Mouse (Mus musculus) hindbrain, embryonic 14.5 days (tissue): Measurements from ENCODE around the gene Ppme1. TPM values are rescaled to one million over a fixed set of nuclear protein-coding genes. Genes with fewer than 3 reads are reported as not detected.

Experiments used
- ATAC-seq: fragments of 200-750 bp; cut with Nextera tagmentation; 2 replicates; pipeline ENCODE4 v1.8.0; 2017; ENCODE audit warnings: moderate number of reproducible peaks, mild to moderate bottlenecking, moderate TSS enrichment, moderate library complexity; ENCODE audit not compliant: low FRiP score
- DNase-seq: peaks from one replicate; pipeline ENCODE4 v3.0.0-alpha.2; 2015; ENCODE audit warnings: low spot score
- H3K27ac ChIP-seq: fragments of 300-500 bp; sonication (generic); 2 replicates; pipeline ENCODE4 v1.5.1; 2014; ENCODE audit warnings: mild to moderate bottlenecking, moderate library complexity
- H3K27me3 ChIP-seq: fragments of 300-500 bp; sonication (generic); 2 replicates; pipeline ENCODE4 v1.6.1; 2014; ENCODE audit warnings: mild to moderate bottlenecking, low read length, mixed read lengths; ENCODE audit not compliant: control insufficient read depth, insufficient read depth
- H3K36me3 ChIP-seq: fragments of 300-500 bp; sonication (generic); replicated peaks from 2 replicates; pipeline ENCODE4 v1.6.1; 2014; ENCODE audit not compliant: control insufficient read depth, insufficient read depth
- H3K4me1 ChIP-seq: fragments of 300-500 bp; sonication (generic); replicated peaks from 2 replicates; pipeline ENCODE4 v1.6.1; 2014; ENCODE audit warnings: antibody characterized with exemption, low read length, mixed read lengths; ENCODE audit not compliant: control insufficient read depth, insufficient read depth
- H3K4me2 ChIP-seq: fragments of 300-500 bp; sonication (generic); replicated peaks from 2 replicates; pipeline ENCODE4 v1.6.1; 2014; ENCODE audit warnings: mild to moderate bottlenecking, moderate library complexity
- H3K4me3 ChIP-seq: fragments of 300-500 bp; sonication (generic); replicated peaks from 2 replicates; pipeline ENCODE4 v1.5.1; 2014; ENCODE audit warnings: mild to moderate bottlenecking, low read length
- H3K9ac ChIP-seq: fragments of 300-500 bp; sonication (generic); 2 replicates; pipeline ENCODE4 v1.6.1; 2014
- H3K9me3 ChIP-seq: fragments of 300-500 bp; sonication (generic); 2 replicates; pipeline ENCODE4 v1.6.1; 2016; ENCODE audit warnings: low read length; ENCODE audit not compliant: control insufficient read depth
- WGBS: fragments of 180-500 bp; shearing (Covaris S2); extraction: QIAGEN DNeasy Blood & Tissue Kit; methylation state at CpG from one replicate; pipeline ENCODE4 v1.1.7; 2014; 5-methylcytosine and 5-hydroxymethylcytosine counted together
- polyA plus RNA-seq: library from polyadenylated mRNA; unstranded; fragments of >200 nt; fragmentation: Nextera tagmentation; extraction: Ambion mirVana; gene quantifications from 2 replicates; pipeline ENCODE4 v1.2.1, GENCODE M21; 2014

The Ppme1 gene
- polyA plus RNA-seq = 155 and 162 TPM in 2 replicates

- Histone ChIP-seq H3K9me3 (no peaks in the 10 kb centered on the region), H3K4me1 (peaks cover 31% of the 10 kb centered on the region), H3K4me2 (peak within 1 kb of the TSS; percentile 75), H3K27ac (peak within 1 kb of the TSS; percentile 87), H3K9ac (peak within 1 kb of the TSS; percentile 77), H3K36me3 (peaks cover 29% of the 10 kb centered on the region), H3K4me3 (peak within 1 kb of the TSS; percentile 58), H3K27me3 (no peaks in the 10 kb centered on the region)
- WGBS = under 1% methylated on average over 54 of the region's 54 CpGs
- peak; percentile 98 for DNase-seq
- peak; percentile 98 for ATAC-seq
These were observed at the start of gene Ppme1, which contains the start of gene C2cd3 for GRCm38 (mm10) chr7:100371495-100372451. Ppme1 (minus strand) TSS chr7:100372307. C2cd3 (plus strand) TSS chr7:100372233.

GRCm38 (mm10) chr7:100408684-100409083 is 36.6 kb upstream of the Ppme1 start:
- Histone ChIP-seq H3K4me2 (no peak overlapping the region), H3K27me3 (no peaks in the 10 kb centered on the region), H3K36me3 (peaks cover 89% of the 10 kb centered on the region), H3K9me3 (no peaks in the 10 kb centered on the region), H3K9ac (no peak overlapping the region), H3K27ac (no peak overlapping the region), H3K4me1 (no peaks in the 10 kb centered on the region), H3K4me3 (no peak overlapping the region)
- WGBS = 96% methylated on average over 4 of the region's 4 CpGs
- DNase-seq (no peak), ATAC-seq (no peak)

GRCm38 (mm10) chr7:100407677-100408076 is 35.6 kb upstream of the Ppme1 start:
- H3K4me2 ChIP-seq = no peak overlapping the region
- H3K9ac ChIP-seq = no peak overlapping the region
- H3K4me1 ChIP-seq = no peaks in the 10 kb centered on the region
- no peak overlapping the region for H3K4me3 ChIP-seq
- H3K9me3 ChIP-seq = no peaks in the 10 kb centered on the region
- H3K27ac ChIP-seq = no peak overlapping the region
- no peak for ATAC-seq
- no peak for DNase-seq
- H3K27me3 ChIP-seq = no peaks in the 10 kb centered on the region
- peaks cover 89% of the 10 kb centered on the region for H3K36me3 ChIP-seq
- over 99% methylated on average over 5 of the region's 5 CpGs for WGBS

GRCm38 (mm10) chr7:100402715-100403114 is 30.6 kb upstream of the Ppme1 start:
- ATAC-seq = no peak
- no peaks in the 10 kb centered on the region for H3K9me3 ChIP-seq
- H3K9ac ChIP-seq = no peak overlapping the region
- H3K36me3 ChIP-seq = peaks cover 75% of the 10 kb centered on the region
- no peak overlapping the region for H3K4me2 ChIP-seq
- DNase-seq = no peak
- H3K27ac ChIP-seq = no peak overlapping the region
- no peaks in the 10 kb centered on the region for H3K27me3 ChIP-seq
- 57% methylated on average over 4 of the region's 4 CpGs for WGBS
- H3K4me1 ChIP-seq = no peaks in the 10 kb centered on the region
- no peak overlapping the region for H3K4me3 ChIP-seq

GRCm38 (mm10) chr7:100400899-100401539 is 28.9 kb upstream of the Ppme1 start:
- H3K36me3 ChIP-seq = peaks cover 74% of the 10 kb centered on the region
- H3K27ac ChIP-seq = no peak overlapping the region
- no peak overlapping the region for H3K4me3 ChIP-seq
- no peaks in the 10 kb centered on the region for H3K4me1 ChIP-seq
- WGBS = 71% methylated on average over 4 of the region's 4 CpGs
- ATAC-seq = no peak
- H3K9me3 ChIP-seq = no peaks in the 10 kb centered on the region
- H3K4me2 ChIP-seq = no peak overlapping the region
- DNase-seq = no peak
- no peaks in the 10 kb centered on the region for H3K27me3 ChIP-seq
- H3K9ac ChIP-seq = no peak overlapping the region

GRCm38 (mm10) chr7:100399231-100399913 is 27.3 kb upstream of the Ppme1 start:
- Histone ChIP-seq H3K4me3 (no peak overlapping the region), H3K27me3 (no peaks in the 10 kb centered on the region), H3K9me3 (no peaks in the 10 kb centered on the region), H3K9ac (no peak overlapping the region), H3K36me3 (peaks cover 74% of the 10 kb centered on the region), H3K4me1 (no peaks in the 10 kb centered on the region), H3K27ac (no peak overlapping the region), H3K4me2 (no peak overlapping the region)
- DNase-seq (peak; percentile 38), ATAC-seq (no peak)
- 54% methylated on average over 8 of the region's 8 CpGs for WGBS

GRCm38 (mm10) chr7:100392265-100392664 is 20.2 kb upstream of the Ppme1 start:
- no peak overlapping the region for H3K9ac ChIP-seq
- H3K27me3 ChIP-seq = no peaks in the 10 kb centered on the region
- H3K27ac ChIP-seq = no peak overlapping the region
- H3K4me2 ChIP-seq = no peak overlapping the region
- no peaks in the 10 kb centered on the region for H3K4me1 ChIP-seq
- peaks cover 86% of the 10 kb centered on the region for H3K36me3 ChIP-seq
- no peak for ATAC-seq
- 88% methylated on average over 2 of the region's 2 CpGs for WGBS
- no peaks in the 10 kb centered on the region for H3K9me3 ChIP-seq
- DNase-seq = no peak
- no peak overlapping the region for H3K4me3 ChIP-seq

GRCm38 (mm10) chr7:100390166-100390565 is 18.1 kb upstream of the Ppme1 start:
- no peak overlapping the region for H3K27ac ChIP-seq
- WGBS = 89% methylated on average over 8 of the region's 8 CpGs

GRCm38 (mm10) chr7:100388174-100388573 is 16.1 kb upstream of the Ppme1 start:
- Histone ChIP-seq H3K9ac (no peak overlapping the region), H3K4me2 (no peak overlapping the region), H3K9me3 (no peaks in the 10 kb centered on the region), H3K27me3 (no peaks in the 10 kb centered on the region), H3K4me1 (no peaks in the 10 kb centered on the region), H3K36me3 (peaks cover 69% of the 10 kb centered on the region), H3K4me3 (no peak overlapping the region), H3K27ac (no peak overlapping the region)
- 95% methylated on average over 2 of the region's 2 CpGs for WGBS
- DNase-seq = no peak
- no peak for ATAC-seq

More at GRCm38 (mm10) chr7:100390166-100390565, 18.1 kb upstream of the Ppme1 start:
- ATAC-seq = no peak
- no peaks in the 10 kb centered on the region for H3K4me1 ChIP-seq
- H3K9me3 ChIP-seq = no peaks in the 10 kb centered on the region
- no peak for DNase-seq
- H3K4me2 ChIP-seq = no peak overlapping the region
- H3K9ac ChIP-seq = no peak overlapping the region
- no peaks in the 10 kb centered on the region for H3K27me3 ChIP-seq
- H3K4me3 ChIP-seq = no peak overlapping the region
- peaks cover 66% of the 10 kb centered on the region for H3K36me3 ChIP-seq
